Mouse (Mus musculus): ENCODE results near the gene Chrnd. TPM values are rescaled to one million over a fixed set of nuclear protein-coding genes. Genes with fewer than 3 reads are reported as not detected.
A peak's percentile ranks its signal among the peaks of the same experiment; 100 is the strongest.

Gene Chrnd
- total RNA-seq, 2 experiments from 2014 or later: 0.27 to 0.97 TPM

DNA sequence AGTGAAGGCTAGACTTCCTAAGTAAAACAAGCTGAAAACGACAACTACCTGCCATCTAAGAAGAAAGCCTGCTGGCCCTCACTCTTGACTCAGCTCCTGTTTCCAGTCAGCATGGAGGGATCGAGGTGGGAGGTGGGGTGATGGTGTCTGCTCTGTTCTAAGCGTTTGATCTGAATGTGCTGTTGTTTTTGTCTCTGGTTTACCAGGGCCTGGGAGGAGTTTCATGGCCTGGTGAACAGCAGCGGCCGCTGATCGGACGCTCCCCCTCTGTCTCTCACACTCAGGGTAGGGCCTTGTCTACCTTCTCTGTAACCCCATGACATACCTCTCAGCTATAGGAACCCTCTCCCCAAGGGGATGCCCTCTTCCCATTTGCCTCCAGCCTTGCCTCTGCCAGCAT lies 41.8 kb downstream of the Chrnd start:
- DNase-seq: no peak

DNA sequence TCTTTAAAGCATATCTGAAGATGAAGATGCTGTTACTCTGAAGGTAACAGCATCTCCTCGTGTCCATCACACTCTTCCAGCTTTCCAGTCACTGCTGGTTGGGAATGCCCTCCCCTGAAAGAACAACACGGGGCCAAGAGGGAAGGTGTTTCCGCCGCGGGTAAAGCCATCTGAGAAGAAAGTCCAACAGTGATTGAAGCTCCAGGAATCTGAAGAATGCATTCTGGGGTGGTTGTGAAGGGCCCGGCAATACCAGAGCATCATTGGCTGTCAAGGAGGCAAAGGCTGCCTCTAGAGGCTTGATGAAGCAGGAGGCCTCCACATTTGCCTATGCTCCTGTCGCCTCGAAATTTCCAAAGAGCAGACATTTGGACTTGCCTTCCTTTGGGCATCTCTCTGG lies 48.6 kb downstream of the Chrnd start:
- DNase-seq: no peak

DNA sequence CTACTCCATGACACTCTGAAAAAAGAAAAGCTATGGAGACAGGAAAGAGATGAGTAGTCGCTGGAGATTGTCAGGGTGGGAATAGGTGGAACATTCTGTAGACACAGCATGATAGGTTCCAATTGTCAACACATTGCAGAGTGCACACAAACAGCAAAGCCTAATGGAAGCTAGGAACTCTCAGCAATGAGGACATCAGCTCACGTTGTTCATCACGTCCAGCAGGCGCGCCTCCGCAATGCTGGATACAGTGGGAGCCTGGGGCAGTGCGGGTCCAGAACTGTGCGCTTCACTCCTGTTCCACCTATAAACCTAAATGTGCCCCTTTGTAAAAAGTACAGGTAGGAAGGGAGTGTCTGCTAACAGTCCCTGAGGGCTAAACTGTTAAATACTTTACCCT lies 52.6 kb downstream of the Chrnd start:
- no peak for DNase-seq

DNA sequence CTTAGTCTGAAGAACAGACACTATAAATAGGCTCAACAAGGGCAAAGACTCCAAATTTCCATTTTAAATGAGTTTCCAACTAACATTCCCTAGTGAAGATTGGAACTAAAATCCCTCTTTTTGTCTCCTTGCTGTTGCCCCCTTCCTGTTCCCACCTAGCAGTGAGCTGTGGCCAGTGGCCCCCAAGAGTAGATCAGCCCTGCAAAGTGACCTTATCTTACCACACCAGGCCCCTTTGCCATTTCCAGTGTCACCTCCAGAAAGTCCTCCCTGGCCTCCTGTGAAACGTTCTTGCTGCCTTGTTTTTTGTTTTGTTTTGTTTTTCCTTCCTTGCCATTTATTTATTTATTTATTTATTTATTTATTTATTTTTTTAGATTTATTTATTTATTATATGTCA lies 55.0 kb downstream of the Chrnd start:
- DNase-seq: no peak

DNA sequence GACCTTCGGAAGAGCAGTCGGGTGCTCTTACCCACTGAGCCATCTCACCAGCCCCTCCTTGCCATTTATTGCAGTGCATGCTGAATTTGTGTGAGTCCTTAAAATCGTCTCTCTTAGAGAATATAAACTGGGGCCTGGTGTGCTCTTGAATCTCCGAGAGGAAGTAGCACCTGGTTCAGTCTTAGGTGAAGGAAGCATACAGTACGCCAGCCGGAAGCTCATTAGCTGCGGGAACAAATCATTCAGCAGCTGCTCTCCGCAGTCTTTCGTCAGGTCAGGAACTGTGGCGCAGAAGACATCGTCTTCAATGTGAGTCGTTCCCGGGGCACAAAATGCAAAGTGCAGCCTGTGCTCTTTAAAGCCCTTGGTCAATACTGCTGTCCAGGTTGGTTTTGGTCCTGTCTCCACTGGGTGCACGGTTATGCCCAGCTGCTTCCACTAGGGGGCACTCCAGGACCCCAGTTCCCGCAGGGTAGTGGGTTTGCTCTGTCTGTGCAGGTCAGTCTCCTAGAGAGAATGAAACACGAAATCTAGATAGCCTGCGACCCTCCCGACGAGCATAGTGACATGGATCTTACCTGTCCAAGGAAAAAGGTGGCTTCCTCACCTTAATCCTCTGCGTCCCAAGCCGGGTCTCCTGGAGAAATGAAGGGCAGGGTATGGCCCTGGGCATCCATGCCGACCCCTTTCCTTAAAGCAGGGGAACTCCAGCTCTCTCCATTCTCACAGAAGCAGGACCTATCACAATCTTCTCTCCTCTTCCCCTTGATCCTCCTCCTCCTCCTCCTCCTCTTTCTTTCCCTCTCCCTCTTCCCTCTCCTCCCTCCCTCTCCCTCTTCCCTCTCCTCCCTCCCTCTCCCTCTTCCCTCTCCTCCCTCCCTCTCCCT lies 55.8 kb downstream of the Chrnd start:
- peak; percentile 93 for DNase-seq

Other genes starting within 250 kb of the Chrnd start
- gene Alppl2, start 100.7 kb upstream of the Chrnd start, total RNA-seq (2021): not detected
- not detected for gene Alpi, start 89.0 kb upstream of the Chrnd start, total RNA-seq (2021)
- gene Akp3, start 65.6 kb upstream of the Chrnd start, total RNA-seq (2021): not detected
- gene Ecel1, start 34.1 kb upstream of the Chrnd start, total RNA-seq (2021): 10 to 100 TPM in 1 of 2 experiments, 1 to 10 TPM in 1; 2.4 to 10.1 TPM
- gene Prss56, start 7.3 kb upstream of the Chrnd start, total RNA-seq (2021): not detected
- gene Chrng, start 14.1 kb downstream of the Chrnd start, total RNA-seq (2021): under 1 TPM in 1 of 2 experiments, not detected in 1; 0.30 TPM
- gene Eif4e2, start 23.3 kb downstream of the Chrnd start, total RNA-seq (2021): 10 to 100 TPM; 90.6 to 91.7 TPM
- gene Efhd1, start 73.8 kb downstream of the Chrnd start, total RNA-seq (2021): 100 to 1,000 TPM; 121 to 185 TPM
- gene Gigyf2, start 136.4 kb downstream of the Chrnd start, total RNA-seq (2021): 10 to 100 TPM; 57.5 to 70.6 TPM
- gene Kcnj13, start 204.1 kb downstream of the Chrnd start, total RNA-seq (2021): not detected